Mouse (Mus musculus) urinary bladder, postnatal 36 days (tissue): ENCODE results near the gene Tbc1d16.

ENCODE experiments used
- DNase-seq, 2 experiments: peaks; one replicate each; pipeline ENCODE4 v3.0.0; 2022; ENCODE audit warnings: low spot score in 2 of 2, mixed read lengths in 1 of 2

Tbc1d16 gene

DNA sequence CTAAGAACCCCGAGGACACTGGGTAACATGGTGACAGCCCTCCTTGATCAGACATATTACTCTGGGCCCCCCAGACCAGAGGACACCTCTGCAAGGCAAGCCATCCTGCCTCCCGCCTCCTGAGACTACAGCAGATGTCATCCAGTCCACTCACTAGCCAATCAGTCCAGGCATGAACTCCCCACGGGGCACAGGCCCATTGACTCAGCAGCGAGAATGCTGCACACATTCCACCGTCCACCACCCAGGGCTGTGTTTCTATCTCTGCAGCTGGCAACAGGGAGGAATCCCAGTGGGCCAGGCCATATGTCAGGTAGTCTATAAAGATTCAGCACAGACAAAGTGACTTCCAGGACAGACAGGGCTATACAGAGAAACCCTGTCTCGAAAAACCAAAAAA lies 20.3 kb downstream of the Tbc1d16 start:
- no peak for DNase-seq

GRCm38 (mm10) chr11:119206562-119206961 lies 21.7 kb downstream of the Tbc1d16 start:
- peak; percentile 68 to 73 for DNase-seq

- no peak for DNase-seq
Measured at GRCm38 (mm10) chr11:119205738-119206137, 22.6 kb downstream of the Tbc1d16 start.

GRCm38 (mm10) chr11:119203423-119203822 lies 24.9 kb downstream of the Tbc1d16 start:
- DNase-seq = no peak

DNA sequence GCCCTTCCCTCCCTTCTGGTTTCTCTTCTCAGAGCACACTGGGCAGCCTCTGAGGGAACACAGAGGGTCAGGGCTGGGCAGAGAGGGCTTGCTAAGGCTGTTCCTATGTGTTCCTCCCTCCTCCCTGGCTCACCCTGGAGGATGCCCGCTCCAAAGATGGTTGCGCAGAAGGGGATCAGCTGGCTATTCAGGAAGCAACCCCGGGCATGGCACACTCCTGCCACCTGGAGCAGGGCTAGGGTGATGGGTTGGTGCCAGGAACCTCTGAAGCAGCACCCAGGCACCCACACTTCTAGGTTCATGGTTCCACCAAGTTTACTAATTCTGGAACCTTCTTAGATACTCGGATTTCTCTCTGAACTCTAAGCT lies 29.1 kb downstream of the Tbc1d16 start:
- no peak for DNase-seq

GRCm38 (mm10) chr11:119198564-119199232 lies 29.6 kb downstream of the Tbc1d16 start:
- no peak for DNase-seq

- DNase-seq = no peak
Measured at GRCm38 (mm10) chr11:119197618-119198563, 30.4 kb downstream of the Tbc1d16 start.

GRCm38 (mm10) chr11:119192605-119193004 lies 35.7 kb downstream of the Tbc1d16 start:
- DNase-seq = no peak

DNA sequence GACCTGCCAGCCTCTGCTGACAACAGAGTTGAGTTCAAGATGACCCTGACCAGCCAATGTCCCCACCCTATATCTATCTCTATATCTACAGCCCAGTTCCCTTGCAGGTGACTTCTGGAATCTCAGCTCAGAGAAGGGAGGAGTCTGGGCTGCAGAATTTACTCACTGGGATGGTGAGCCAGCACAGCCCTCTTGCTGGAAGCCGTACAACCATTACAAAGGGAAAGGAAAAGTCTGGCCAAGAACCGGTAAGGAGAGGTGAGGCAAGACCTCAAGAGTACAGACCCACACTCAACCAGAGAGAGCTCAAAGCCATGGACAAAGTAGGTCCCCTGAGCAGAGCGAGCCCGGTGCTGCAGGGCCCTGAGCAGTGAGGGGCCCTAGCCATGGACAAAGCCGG lies 36.1 kb downstream of the Tbc1d16 start:
- DNase-seq = no peak

GRCm38 (mm10) chr11:119191606-119192081 lies 36.7 kb downstream of the Tbc1d16 start:
- no peak for DNase-seq

DNA sequence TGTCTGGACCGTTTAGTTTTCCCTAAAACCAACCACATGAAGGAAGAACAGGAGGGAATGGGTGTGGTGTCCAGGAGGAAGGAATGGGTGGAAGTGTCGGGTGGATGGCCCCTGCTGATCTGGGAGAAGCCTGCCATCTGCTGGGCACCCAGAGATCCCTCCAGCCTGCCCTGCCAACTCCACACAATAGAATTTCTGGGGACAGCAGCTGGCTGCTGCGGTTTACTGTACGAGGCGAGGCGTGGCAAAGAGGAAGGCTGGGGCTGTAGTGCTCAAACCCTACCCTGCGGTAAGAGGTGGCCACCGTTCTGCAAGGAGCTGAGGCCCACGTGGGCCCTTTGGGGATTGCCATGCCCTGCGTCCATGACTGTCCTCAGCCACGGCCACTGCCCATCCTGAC lies 37.8 kb downstream of the Tbc1d16 start:
- peak; percentile 59 to 70 for DNase-seq

GRCm38 (mm10) chr11:119189319-119189718 lies 39.0 kb downstream of the Tbc1d16 start:
- no peak for DNase-seq

GRCm38 (mm10) chr11:119188389-119188788 lies 39.9 kb downstream of the Tbc1d16 start:
- no peak for DNase-seq

DNA sequence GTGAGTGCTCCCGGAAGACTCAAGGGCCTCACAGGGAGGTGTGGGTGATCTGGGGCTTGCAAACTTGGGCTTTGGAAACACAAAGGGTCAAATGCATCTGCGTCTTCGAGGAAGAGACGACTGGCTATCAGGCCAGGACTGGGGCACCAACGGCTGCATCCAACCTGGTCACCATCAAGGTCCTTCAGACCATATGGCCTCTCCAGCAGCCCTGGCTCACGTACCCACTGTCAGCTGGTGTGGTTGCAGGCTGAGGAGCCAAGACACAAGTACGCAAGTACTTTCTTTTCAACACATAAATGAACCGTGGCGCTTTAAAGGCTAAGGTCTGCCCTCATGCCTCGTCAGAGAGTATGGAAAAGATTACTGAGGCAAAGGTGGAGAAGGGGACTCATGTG lies 40.5 kb downstream of the Tbc1d16 start:
- DNase-seq = no peak

GRCm38 (mm10) chr11:119186989-119187799 lies 41.1 kb downstream of the Tbc1d16 start:
- DNase-seq = peak in 1 of 2 experiments; percentile 57

DNA sequence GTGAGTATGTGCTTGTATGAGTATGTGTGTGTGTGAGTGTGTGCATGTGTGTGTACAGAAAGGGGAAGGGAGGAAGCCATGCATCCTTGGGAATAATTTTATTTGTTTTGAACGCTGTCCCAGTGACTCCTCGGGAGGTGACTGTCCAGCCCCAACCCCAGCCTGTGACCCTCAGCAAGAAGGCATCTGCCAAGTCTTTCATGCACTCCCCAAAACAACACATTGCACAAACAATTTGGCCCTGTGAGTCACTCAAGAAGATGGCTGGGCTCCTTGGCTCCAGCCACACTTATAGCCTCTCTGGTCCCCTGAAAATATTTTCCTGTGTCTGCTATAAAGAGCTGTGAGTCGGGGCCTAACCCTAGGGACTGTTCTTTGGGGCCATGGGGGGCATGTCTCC lies 41.9 kb downstream of the Tbc1d16 start:
- no peak for DNase-seq

DNA sequence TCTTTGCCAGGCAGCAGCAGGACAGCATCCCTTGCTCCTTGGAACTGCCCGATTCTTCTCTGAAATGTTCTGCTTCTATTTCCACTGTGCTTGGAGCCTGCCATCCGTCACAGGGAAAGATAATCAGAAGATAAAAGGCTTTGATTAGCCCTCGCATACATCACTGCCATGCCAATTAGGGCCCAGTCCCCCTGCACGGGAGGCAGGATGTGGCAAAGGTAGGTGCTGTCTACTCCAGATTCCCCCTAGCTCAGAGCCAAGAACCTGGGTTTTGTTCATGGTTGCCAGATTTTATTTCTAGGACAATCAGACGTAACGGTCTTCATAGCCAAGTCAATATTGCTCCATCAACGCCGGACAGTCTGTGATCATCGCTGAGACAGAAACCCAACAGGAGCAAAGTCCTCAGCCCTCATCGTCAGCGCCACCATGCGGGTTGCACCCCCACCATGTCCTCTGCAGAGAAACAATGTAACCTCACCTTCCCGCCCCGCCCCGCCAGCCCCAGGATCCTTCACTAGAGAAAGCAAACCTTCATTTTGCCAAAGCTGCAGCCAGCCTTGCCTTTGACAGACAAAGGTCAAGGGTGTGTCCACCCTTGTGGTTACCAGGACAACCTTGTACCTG lies 44.5 kb downstream of the Tbc1d16 start:
- no peak for DNase-seq

- no peak for DNase-seq
Measured at GRCm38 (mm10) chr11:119181861-119182395, 46.4 kb downstream of the Tbc1d16 start.

DNA sequence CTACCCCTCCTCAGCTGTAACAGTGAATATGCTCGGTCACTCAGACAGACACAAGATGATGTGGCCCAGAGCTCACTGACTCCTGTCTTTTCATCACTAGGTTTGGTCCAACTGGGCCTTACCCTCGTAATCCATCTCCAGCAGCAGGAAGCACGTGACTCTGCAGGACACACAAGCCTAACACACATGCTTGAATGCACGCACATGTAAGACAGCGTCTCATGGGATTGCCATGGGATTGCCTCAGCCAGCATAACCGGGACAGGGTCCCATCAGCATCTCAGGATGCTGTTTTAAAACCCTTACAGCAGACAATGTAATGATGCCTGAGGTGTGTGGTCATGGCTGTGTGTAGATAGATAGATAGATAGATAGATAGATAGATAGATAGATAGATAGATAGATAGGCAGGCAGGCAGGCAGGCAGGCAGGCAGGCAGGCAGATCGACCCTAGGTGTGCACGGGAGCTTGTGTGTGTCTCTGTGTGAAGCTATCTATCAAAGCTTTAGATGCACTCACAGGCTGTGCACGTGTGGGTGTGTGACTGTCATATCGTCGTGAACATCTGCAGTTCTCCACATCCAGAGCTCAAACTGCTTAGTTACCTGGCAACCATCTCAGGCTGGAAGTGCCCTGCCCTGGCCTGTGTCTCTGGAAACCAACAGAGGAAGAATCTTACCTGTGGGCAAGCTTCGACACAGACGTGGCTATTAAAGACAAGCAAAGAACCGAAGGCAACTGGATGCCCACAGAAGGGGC lies 47.3 kb downstream of the Tbc1d16 start:
- no peak for DNase-seq

GRCm38 (mm10) chr11:119178317-119178716 lies 50.0 kb downstream of the Tbc1d16 start:
- no peak for DNase-seq
